8 mouse cellular contexts compared by ENCODE assay signal in the genomic region with DNA sequence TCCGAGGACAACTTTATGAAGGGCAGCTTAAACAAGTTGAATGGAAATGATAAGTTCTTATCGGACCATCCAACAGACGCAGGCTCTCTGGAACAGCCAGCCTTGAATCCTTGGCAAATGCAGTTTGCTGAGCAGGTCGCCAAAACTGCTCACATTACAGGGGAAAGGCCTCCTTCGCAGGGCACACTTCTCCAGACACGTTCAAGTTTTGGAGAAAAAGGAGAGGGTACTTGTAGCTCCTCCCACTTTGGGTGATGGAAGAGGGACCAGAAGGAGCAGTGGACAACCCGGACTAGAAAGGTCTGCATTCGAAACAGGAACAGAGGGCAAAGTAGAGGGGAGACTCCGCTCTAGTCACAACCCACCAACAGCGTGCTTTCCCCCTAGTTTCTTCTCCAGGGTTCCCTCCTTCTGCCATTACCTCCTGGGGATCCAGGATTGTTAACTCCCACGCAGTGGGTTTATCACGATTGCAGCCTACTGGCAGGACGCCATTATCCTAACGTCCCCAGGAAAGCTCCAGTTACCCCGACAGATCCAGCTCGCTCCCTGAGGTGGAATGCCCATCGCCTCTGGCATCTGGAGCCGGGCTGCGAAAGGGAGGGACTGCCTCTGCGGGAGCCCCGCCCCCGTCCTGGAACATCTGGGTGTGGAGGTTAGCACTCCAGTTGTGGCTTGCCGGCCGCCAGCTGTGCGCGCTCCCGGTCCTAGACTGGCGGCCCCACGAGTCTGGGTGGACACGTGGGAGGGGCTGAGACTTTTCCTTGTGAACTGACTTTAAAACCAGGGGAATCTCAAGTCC.
DNase-seq lines count a peak whose midpoint lies in the region; ATAC-seq and TF ChIP-seq lines count a peak whose summit lies in the region.

No protein-coding gene starts in this region.

- intact Hi-C loops in gastrocnemius, postnatal 36 days (cut with DNase I), result no loop called here

- no peaks in the 10 kb centered on the region for H3K9me3 ChIP-seq in limb, embryonic 14.5 days (ENCODE audit: control insufficient read depth, low read length)
- no peaks in the 10 kb centered on the region for H3K9me3 ChIP-seq in midbrain, embryonic 13.5 days

- H3K4me2 ChIP-seq in limb, embryonic 14.5 days (replicated peaks; ENCODE audit: low read depth, low read length, severe bottlenecking), result peak overlapping the region; percentile 60
- H3K4me2 ChIP-seq in midbrain, embryonic 13.5 days (replicated peaks), result peak overlapping the region; percentile 60

- 0 out of 2 replicates have a peak, but pooled peaks have one; percentile 7 for TF ChIP-seq POLR2A in limb, embryonic 14.5 days (IDR thresholded peaks at IDR 0.05; ENCODE audit: borderline replicate concordance, extremely low read depth, insufficient read depth, insufficient read length)
- no peak for TF ChIP-seq POLR2A in testis, adult 2 months (IDR thresholded peaks at IDR 0.05; ENCODE audit: control insufficient read depth, low read depth, low read length)

- peak overlapping the region; percentile 41 for H3K9ac ChIP-seq in limb, embryonic 14.5 days (ENCODE audit: low read depth, low read length, severe bottlenecking)
- 0 out of 2 replicates have a peak overlapping the region, but pooled peaks have one; percentile 21 for H3K9ac ChIP-seq in midbrain, embryonic 13.5 days (replicated peaks)

- peak overlapping the region; percentile 33 for H3K4me3 ChIP-seq in limb, embryonic 14.5 days (replicated peaks; ENCODE audit: low read length)
- H3K4me3 ChIP-seq in midbrain, embryonic 13.5 days (replicated peaks), result peak overlapping the region; percentile 35
- peak overlapping the region; percentile 6 for H3K4me3 ChIP-seq in testis, adult 2 months (ENCODE audit: control insufficient read depth, low read depth, low read length)

- peak; percentile 25 for DNase-seq in CD4-positive, CD25-positive, alpha-beta regulatory T cell, adult 2 months (ENCODE audit: low read depth, low spot score)
- DNase-seq in cerebellum, postnatal 10 days, result peak; percentile 47 to 59
- peak; percentile 79 to 88 for DNase-seq in gastrocnemius, postnatal 36 days
- peak; percentile 60 for DNase-seq in hindlimb bud, embryonic 11.5 days (ENCODE audit: extremely low spot score, low read depth, low spot score)
- peak; percentile 84 for DNase-seq in limb, embryonic 14.5 days (ENCODE audit: low spot score)

- ATAC-seq in CD4-positive, CD25-positive, alpha-beta regulatory T cell, adult 4 months, result no peak
- peak; percentile 81 for ATAC-seq in limb, embryonic 14.5 days (ENCODE audit: low FRiP score, low read depth)
- peak; percentile 24 for ATAC-seq in midbrain, embryonic 13.5 days

- no peak for TF ChIP-seq CTCF in testis, adult 2 months (IDR thresholded peaks at IDR 0.05; ENCODE audit: control insufficient read depth, insufficient read depth, insufficient replicate concordance, low read depth, low read length)

- H3K27me3 ChIP-seq in limb, embryonic 14.5 days (ENCODE audit: control insufficient read depth, insufficient read depth, low read length), result no peaks in the 10 kb centered on the region
- 0 out of 2 replicates have a peak, but pooled peaks cover 4% of the 10 kb centered on the region for H3K27me3 ChIP-seq in midbrain, embryonic 13.5 days
- no peaks in the 10 kb centered on the region for H3K27me3 ChIP-seq in testis, adult 2 months (ENCODE audit: control insufficient read depth, insufficient read depth, low read length)

- H3K27ac ChIP-seq in limb, embryonic 14.5 days (replicated peaks; ENCODE audit: low read depth, low read length), result peak overlapping the region; percentile 94
- H3K27ac ChIP-seq in midbrain, embryonic 13.5 days, result peak overlapping the region; percentile 88
- peak overlapping the region; percentile 52 for H3K27ac ChIP-seq in testis, adult 2 months (ENCODE audit: control insufficient read depth, insufficient read depth, low read depth, low read length)

- no peaks in the 10 kb centered on the region; the same call in 1 of the 2 replicates for H3K36me3 ChIP-seq in limb, embryonic 14.5 days (ENCODE audit: control insufficient read depth, insufficient read depth, low read length)
- no peaks in the 10 kb centered on the region for H3K36me3 ChIP-seq in midbrain, embryonic 13.5 days
- H3K36me3 ChIP-seq in testis, adult 2 months (ENCODE audit: control insufficient read depth, insufficient read depth, low read length), result no peaks in the 10 kb centered on the region

- peaks cover 26% of the 10 kb centered on the region for H3K4me1 ChIP-seq in limb, embryonic 14.5 days (ENCODE audit: control insufficient read depth, insufficient read depth, low read length)
- H3K4me1 ChIP-seq in midbrain, embryonic 13.5 days (replicated peaks), result peaks cover 33% of the 10 kb centered on the region
- H3K4me1 ChIP-seq in testis, adult 2 months (ENCODE audit: control insufficient read depth, insufficient read depth, low read length), result peaks cover 21% of the 10 kb centered on the region

- 6% methylated on average over 29 of the region's 30 CpGs for WGBS in limb, embryonic 14.5 days
- WGBS in midbrain, embryonic 13.5 days, result 15% methylated on average over 30 of the region's 30 CpGs

Comparison
In these comparisons a context has a peak if more than half of its experiments do, and no peak if none do; other contexts are left out.
1. DNase-seq: peak in every context shown above with its lines; median percentile 84 in limb, embryonic 14.5 days; 84 in gastrocnemius, postnatal 36 days; 60 in hindlimb bud, embryonic 11.5 days; 53 in cerebellum, postnatal 10 days; 25 in CD4-positive, CD25-positive, alpha-beta regulatory T cell, adult 2 months.